Mouse (Mus musculus): ENCODE measurements at regions not wholly inside any gene's neighbourhood (a gene's known extent, or its start where the extent isn't known, plus 50 kb on each side); places are given as distances from the start of the nearest gene placed in this dataset.

GRCm38 (mm10) chr3:106879994-106880393 lies 53.9 kb upstream of the Olfr266 start:
- DNase-seq (ENCODE audit: low read depth): peak; percentile 74

- peak; percentile 74 for DNase-seq (ENCODE audit: low read depth)
Observed at GRCm38 (mm10) chr3:106903198-106903597, 77.1 kb upstream of the Olfr266 start.

- DNase-seq (ENCODE audit: low read depth): no peak
Observed at GRCm38 (mm10) chr3:106906668-106907067, 80.6 kb upstream of the Olfr266 start.

GRCm38 (mm10) chr3:106936067-106936466 lies 99.9 kb upstream of the Kcna3 start:
- DNase-seq (ENCODE audit: low read depth): no peak

GRCm38 (mm10) chr3:106940095-106940494 lies 95.9 kb upstream of the Kcna3 start:
- peak; percentile 80 for DNase-seq (ENCODE audit: low read depth)

GRCm38 (mm10) chr3:106955555-106956446 lies 80.2 kb upstream of the Kcna3 start:
- DNase-seq (ENCODE audit: low read depth): no peak

GRCm38 (mm10) chr3:106957162-106957895 lies 78.6 kb upstream of the Kcna3 start:
- DNase-seq (ENCODE audit: low read depth): no peak

GRCm38 (mm10) chr3:106958194-106958593 lies 77.8 kb upstream of the Kcna3 start:
- no peak for DNase-seq (ENCODE audit: low read depth)

GRCm38 (mm10) chr3:106960596-106960995 lies 75.4 kb upstream of the Kcna3 start:
- DNase-seq (ENCODE audit: low read depth): no peak

GRCm38 (mm10) chr3:106962466-106962865 lies 73.5 kb upstream of the Kcna3 start:
- peak; percentile 72 for DNase-seq (ENCODE audit: low read depth)

- peak; percentile 74 for DNase-seq (ENCODE audit: low read depth)
Observed at GRCm38 (mm10) chr3:106966198-106966597, 69.8 kb upstream of the Kcna3 start.

- DNase-seq (ENCODE audit: low read depth): peak; percentile 63
Observed at GRCm38 (mm10) chr3:106967479-106967878, 68.5 kb upstream of the Kcna3 start.

GRCm38 (mm10) chr3:106974114-106974789 lies 61.7 kb upstream of the Kcna3 start:
- DNase-seq (ENCODE audit: low read depth): peak; percentile 32

- DNase-seq (ENCODE audit: low read depth): no peak
Observed at GRCm38 (mm10) chr3:106978728-106979127, 57.2 kb upstream of the Kcna3 start.

- DNase-seq (ENCODE audit: low read depth): no peak
Observed at GRCm38 (mm10) chr3:106980914-106981313, 55.1 kb upstream of the Kcna3 start.

GRCm38 (mm10) chr3:106981323-106981722 lies 54.6 kb upstream of the Kcna3 start:
- DNase-seq (ENCODE audit: low read depth): no peak

- DNase-seq (ENCODE audit: low read depth): no peak
Observed at GRCm38 (mm10) chr3:106984231-106984630, 51.7 kb upstream of the Kcna3 start.
